Mouse (Mus musculus): ENCODE results near the gene Hist1h2bg.
A peak's percentile ranks its signal among the peaks of the same experiment; 100 is the strongest.

The Hist1h2bg gene

GRCm38 (mm10) chr13:23571022-23571503 is at the start of gene Hist1h2bg, which contains the start of gene Hist1h2ae:
TSS of gene Hist1h2bg (plus strand) at chr13:23571396.
TSS of gene Hist1h2ae (minus strand) at chr13:23571220.
- DNase-seq (ENCODE audit: low spot score), result peak; percentile 97

- DNase-seq (ENCODE audit: low spot score), result peak; percentile 84
Observed at GRCm38 (mm10) chr13:23521703-23522102, 49.5 kb upstream of the Hist1h2bg start.

GRCm38 (mm10) chr13:23523976-23524375 is 47.2 kb upstream of the Hist1h2bg start:
- DNase-seq (ENCODE audit: low spot score), result no peak

GRCm38 (mm10) chr13:23524654-23525053 is 46.5 kb upstream of the Hist1h2bg start:
- peak; percentile 87 for DNase-seq (ENCODE audit: low spot score)

- DNase-seq (ENCODE audit: low spot score), result no peak
Observed at GRCm38 (mm10) chr13:23525901-23526300, 45.3 kb upstream of the Hist1h2bg start.

- peak; percentile 92 for DNase-seq (ENCODE audit: low spot score)
Observed at GRCm38 (mm10) chr13:23526312-23526711, 44.9 kb upstream of the Hist1h2bg start.

- DNase-seq (ENCODE audit: low spot score), result no peak
Observed at GRCm38 (mm10) chr13:23529005-23529404, 42.2 kb upstream of the Hist1h2bg start.

- no peak for DNase-seq (ENCODE audit: low spot score)
Observed at GRCm38 (mm10) chr13:23529480-23530165, 41.6 kb upstream of the Hist1h2bg start.

GRCm38 (mm10) chr13:23530181-23530900 is 40.9 kb upstream of the Hist1h2bg start:
- peak; percentile 77 for DNase-seq (ENCODE audit: low spot score)

GRCm38 (mm10) chr13:23530901-23531875 is 40.0 kb upstream of the Hist1h2bg start, which contains the start of gene Hist1h4h:
TSS of gene Hist1h4h (plus strand) at chr13:23531050.
- peak; percentile 98 for DNase-seq (ENCODE audit: low spot score)

GRCm38 (mm10) chr13:23532262-23533075 is 38.7 kb upstream of the Hist1h2bg start:
- no peak for DNase-seq (ENCODE audit: low spot score)

- peak; percentile 94 for DNase-seq (ENCODE audit: low spot score)
Observed at GRCm38 (mm10) chr13:23533560-23534367, 37.4 kb upstream of the Hist1h2bg start, which contains the start of gene Hist1h2af. TSS of gene Hist1h2af (plus strand) at chr13:23533906.

GRCm38 (mm10) chr13:23534368-23535131 is 36.6 kb upstream of the Hist1h2bg start:
- no peak for DNase-seq (ENCODE audit: low spot score)

GRCm38 (mm10) chr13:23535137-23536075 is 35.8 kb upstream of the Hist1h2bg start, which contains the start of gene Hist1h3g:
TSS of gene Hist1h3g (plus strand) at chr13:23535422.
- peak; percentile 96 for DNase-seq (ENCODE audit: low spot score)

- DNase-seq (ENCODE audit: low spot score), result peak; percentile 63
Observed at GRCm38 (mm10) chr13:23536076-23536822, 34.9 kb upstream of the Hist1h2bg start.

- DNase-seq (ENCODE audit: low spot score), result no peak
Observed at GRCm38 (mm10) chr13:23537006-23537710, 34.0 kb upstream of the Hist1h2bg start.

GRCm38 (mm10) chr13:23538249-23538648 is 32.9 kb upstream of the Hist1h2bg start:
- no peak for DNase-seq (ENCODE audit: low spot score)
